Mouse (Mus musculus) embryonic fibroblast, embryonic 13.5 days (primary cell): ENCODE results near the gene Mospd2.

Experiments
- CTCF ChIP-seq: IDR thresholded peaks from 2 replicates; pipeline ENCODE4 v1.5.1; 2011; ENCODE audit warnings: mild to moderate bottlenecking, control low read depth, low read length, moderate library complexity, borderline replicate concordance; ENCODE audit not compliant: insufficient read depth
- POLR2A ChIP-seq: IDR thresholded peaks from 2 replicates; pipeline ENCODE4 v1.6.1; 2011; ENCODE audit warnings: low read depth, mild to moderate bottlenecking, control low read depth, low read length, moderate library complexity

DNA sequence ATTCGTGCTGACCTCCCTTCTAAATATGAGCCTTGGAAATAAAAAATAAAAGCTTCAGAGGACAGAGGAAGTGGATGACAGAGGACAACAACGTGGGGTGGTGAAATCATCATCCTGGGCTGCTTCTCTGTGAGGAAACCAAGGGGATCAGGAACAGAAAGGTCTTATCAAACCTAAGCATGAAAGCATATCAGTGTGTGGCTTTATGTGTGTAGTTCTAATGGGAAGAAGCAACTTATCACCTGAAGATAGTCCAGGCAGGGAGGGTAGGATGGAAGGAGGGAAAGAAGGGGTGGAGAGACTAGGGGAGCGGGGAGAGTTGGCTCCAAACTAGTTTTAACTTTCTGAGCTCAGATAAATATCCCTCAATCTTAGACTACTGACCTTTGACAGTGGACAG lies 67.2 kb downstream of the Mospd2 start:
- no peak for TF ChIP-seq CTCF
- TF ChIP-seq POLR2A: no peak
